Mouse (Mus musculus) CD4-positive helper T cell, adult 2 months (primary cell): ENCODE results near the gene Napb.

ENCODE experiments used
- DNase-seq: peaks from one replicate; pipeline ENCODE4 v3.0.0-alpha.2; 2012; ENCODE audit warnings: low read depth, missing footprints, low spot score

Gene Napb

DNA sequence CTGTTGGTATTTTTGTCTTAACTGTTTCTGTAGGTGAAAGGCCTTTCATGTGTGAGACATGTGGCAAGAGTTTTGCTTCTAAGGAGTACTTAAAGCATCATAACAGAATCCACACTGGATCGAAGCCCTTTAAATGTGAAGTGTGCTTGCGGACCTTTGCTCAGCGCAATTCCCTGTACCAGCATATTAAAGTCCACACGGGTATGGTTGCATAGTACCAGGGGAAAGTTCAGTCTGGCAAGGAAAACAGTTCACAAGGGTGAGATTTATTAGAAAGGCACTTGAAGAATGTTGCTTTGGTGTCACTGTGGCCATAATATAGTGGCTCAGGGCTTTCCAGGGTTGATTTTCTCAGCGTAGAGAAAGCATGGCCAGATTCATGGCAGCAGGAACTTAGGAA lies 44.3 kb downstream of the Napb start:
- no peak for DNase-seq

DNA sequence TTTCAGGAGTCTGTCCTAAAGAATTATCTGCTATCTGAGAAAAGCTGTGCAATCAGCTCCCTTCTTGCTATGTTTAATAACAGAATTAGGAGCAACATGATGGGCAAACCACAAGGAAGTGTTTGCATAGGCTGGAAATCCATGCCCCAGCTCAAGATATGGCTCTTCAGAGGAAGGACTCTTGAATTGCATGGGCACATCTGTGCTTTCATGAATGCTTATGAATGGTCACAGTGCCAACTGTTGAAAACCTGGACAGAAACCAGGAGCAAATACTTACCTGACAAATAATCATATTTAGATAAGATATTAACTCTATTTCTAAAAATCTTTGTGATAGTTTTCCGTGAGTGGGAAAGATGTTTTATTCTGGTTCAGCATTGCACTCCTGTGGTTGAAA lies 45.4 kb downstream of the Napb start:
- no peak for DNase-seq

DNA sequence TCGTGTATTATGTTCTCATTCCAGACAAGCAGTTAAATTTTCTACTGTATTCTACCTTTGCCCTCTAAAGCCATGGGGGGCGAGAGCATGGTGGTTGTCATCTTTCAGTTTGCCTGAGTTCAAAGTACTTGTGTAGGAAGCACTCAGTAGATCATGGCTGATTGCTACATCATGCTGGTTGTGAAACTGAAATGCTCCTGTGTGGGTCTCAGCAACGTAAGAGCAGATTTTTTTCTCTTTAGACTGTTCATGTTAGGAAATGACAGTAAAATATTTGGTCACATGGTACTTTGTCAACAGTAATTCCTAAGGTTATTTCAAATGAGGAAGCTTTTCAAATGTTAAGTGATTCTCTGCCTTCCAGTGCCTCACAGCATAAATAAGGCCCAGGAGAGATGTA lies 46.6 kb downstream of the Napb start:
- no peak for DNase-seq

DNA sequence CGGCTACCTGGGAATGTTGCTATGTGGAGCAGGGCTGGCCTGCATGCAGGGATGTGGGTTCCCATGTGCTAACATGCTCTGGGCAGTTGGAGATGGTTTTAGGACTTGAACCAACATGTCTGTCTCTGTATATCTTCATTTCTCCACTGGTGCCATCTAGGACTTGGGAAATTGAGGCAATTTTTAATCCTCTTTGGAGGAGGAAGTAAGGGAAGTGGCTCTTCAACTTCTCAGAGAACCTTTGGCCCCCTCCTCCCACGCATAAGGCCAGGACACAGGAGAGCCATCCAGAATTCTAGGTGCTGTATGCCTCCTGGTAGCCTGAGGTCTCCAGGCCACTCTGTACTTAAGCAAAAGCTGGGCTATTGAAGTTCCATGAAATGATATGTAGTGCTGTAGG lies 47.3 kb downstream of the Napb start:
- DNase-seq, result no peak

DNA sequence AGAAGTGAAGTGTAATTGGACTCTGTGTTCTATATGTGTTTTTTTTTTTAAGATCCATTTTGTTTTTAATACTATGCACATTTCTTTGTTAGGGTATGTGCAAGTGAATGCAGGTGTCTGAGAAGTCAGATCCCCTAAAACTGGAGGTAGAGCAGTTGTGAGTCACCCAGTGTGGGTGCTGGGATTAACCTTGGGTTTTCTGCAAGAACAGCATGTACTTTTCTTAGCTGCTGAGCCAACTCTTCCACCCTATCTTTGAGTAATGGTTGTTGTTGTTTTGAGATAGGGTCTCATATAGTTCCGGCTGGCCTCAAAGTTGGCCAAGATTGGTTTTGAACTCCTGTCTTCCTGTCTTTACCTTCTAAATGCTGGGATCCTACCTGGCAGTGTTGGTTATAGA lies 49.2 kb downstream of the Napb start:
- DNase-seq, result no peak

DNA sequence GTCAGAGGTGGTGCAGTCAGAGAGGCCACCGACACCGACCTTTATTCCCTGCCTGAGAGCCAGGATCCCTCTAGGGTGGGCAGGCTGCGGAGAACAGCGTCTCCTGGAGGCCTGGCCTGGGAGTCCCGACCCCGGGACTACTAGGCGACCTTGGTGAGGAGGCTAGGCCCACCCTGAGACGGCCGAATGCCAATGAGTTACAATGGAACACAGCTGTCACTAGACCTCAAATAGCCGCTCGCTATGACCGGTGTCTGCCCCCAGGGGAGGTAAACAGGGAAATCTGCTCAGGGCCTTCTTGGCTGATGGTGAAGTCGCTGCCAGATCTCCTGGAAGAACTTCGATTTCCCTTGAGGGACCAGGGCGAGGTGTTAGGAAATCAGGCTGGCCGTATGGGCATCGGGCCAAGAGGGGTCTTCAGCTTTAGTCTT lies 50.8 kb downstream of the Napb start:
- DNase-seq, result no peak

DNA sequence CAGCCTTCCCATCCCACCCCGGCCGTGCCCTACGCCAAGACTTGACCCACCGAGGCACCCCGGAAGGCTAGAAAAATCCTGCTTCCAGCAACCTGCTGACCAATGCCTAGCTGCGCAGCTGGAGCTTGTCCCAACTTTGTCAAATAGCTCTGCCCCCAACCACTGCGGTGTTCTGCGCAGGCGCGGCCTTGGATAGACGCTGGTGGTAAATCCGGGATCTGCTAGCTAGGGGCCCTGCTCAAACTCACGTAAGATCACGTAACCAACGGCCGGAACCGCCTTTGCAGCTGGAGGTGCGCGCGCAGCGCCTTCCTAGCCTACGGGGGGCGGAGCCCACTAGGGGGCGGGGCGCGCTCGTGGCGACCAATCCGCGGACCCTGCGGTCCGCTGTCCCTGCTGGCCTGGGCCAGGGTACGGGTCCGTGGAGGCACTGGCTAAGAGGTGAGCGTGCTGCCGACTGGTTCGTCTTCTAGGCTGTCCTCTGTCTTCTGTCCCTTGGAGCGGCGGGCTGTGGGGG lies 51.4 kb downstream of the Napb start, which contains the start of gene Gzf1:
Gzf1 (plus strand) TSS at position 249 of the 517 bp plus-strand sequence.
- peak; percentile 98 for DNase-seq

DNA sequence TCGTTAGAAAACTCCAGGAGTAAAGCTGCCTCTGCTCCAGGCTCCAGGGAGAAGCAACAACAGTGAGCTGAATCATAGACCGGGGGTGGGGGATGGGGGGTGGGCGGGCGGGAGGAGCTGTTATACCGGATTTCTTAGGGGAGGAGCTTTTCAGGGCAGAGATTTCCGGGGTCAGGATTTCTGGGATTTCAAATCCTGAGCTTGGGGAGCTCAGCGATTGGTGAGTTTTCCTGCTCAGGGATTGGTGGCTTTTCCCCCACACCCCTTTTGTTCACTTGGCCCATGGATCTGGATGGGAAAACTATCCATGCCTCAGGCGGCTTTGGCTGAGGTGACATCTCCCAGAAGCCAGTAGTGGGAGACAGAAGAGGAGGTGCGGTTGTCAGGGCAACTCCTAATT lies 52.9 kb downstream of the Napb start:
- no peak for DNase-seq

DNA sequence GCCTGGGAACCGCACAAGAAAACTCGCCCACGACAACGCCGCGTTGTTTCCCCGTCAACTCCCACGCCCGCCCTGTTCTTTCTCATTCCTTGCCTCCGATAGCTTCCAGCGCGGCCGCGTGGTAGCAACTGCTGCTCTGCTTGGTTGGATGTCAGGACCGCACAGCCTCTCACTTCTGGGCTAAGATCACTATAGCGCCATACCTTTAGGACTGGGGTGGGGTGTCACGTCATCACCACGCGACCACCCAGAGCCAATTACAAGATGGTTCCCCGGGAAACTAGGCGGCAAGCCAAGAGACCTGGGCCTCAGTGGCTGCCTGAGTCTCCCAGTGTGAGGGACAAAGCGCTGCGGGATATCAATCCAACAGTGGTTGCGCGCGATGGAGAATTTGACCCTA lies 54.5 kb downstream of the Napb start:
- no peak for DNase-seq

DNA sequence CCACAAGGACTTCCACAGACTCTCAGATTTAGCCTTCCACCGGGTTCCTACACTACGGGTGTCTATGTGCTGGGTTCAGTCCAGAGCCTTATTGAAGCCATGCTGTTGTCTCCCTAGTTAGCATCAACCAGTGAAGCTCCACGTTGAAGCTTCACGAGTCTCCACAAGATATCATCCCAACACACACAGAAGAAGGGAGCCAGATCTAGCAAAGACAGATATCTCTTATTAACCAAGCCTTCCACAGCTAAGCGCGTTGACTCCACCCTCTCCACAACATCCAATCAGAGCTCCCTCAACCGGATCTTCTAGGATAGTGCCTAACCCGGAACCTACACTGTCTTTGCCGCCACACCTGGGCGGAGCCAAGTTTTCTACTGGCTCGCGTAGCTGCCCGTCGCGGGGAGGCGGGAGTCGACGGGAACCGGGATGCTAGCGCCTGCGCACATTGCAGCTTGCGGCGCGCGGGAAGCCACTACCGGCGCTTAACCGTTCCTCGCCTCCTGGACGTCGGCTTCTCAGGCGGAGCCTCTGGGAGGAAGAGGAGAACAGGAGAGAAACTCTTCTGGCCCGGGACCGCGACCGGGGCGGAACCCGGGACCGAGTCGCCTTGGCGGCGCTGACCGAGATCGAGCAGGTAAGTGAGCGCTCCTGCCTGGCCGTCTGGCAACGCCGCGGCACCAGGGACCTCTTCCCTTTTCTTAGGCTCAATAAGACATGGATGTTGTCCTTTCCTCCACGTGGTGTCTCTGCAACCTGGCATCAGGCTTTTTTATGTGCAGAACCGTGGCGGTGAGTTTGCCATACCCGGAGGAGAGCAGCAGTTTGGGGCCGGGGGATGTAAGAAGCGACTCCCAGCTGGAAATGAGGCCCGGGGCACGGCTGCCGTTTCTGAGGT lies 59.8 kb downstream of the Napb start, which contains the start of gene Nxt1:
Nxt1 (plus strand) TSS at position 403 of the 898 bp plus-strand sequence.
- DNase-seq, result peak; percentile 98

DNA sequence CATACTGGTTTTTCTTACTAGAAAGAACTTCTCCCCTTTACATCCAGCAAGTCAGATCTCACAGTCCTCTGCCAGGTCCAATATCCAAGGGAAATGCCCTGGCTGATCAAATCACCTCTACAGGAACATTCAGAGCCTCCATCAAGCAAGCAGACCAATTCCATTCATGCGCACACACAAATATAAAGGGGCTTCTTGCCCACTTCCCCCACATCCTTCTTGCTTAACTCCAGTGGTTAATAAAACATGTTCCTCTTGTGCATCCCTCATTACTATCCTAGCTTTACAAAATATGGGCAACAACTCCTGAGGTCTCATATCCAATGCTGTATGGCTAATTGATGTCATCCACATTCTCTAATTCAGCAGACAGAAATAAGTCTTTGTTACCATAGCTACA lies 68.8 kb downstream of the Napb start:
- DNase-seq, result no peak

DNA sequence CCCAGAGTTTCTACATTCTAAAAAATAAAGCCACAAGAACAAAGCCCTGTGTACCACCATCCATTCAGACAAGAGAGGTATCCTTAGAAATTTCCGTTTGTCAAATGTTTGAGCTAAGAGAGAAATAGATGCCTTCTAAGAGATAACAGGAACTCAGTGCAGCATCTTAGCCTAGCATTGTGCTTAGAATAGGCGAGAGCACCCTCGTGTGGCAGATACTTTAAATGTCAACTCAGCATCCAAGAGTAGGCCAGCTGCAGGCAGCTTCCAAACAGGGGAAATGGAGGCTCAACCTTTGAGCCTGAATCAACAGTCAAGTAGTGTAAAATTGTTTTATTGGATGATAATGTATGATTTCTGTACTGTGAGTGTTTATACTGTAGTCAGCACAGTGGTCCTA lies 77.3 kb downstream of the Napb start:
- peak; percentile 41 for DNase-seq

DNA sequence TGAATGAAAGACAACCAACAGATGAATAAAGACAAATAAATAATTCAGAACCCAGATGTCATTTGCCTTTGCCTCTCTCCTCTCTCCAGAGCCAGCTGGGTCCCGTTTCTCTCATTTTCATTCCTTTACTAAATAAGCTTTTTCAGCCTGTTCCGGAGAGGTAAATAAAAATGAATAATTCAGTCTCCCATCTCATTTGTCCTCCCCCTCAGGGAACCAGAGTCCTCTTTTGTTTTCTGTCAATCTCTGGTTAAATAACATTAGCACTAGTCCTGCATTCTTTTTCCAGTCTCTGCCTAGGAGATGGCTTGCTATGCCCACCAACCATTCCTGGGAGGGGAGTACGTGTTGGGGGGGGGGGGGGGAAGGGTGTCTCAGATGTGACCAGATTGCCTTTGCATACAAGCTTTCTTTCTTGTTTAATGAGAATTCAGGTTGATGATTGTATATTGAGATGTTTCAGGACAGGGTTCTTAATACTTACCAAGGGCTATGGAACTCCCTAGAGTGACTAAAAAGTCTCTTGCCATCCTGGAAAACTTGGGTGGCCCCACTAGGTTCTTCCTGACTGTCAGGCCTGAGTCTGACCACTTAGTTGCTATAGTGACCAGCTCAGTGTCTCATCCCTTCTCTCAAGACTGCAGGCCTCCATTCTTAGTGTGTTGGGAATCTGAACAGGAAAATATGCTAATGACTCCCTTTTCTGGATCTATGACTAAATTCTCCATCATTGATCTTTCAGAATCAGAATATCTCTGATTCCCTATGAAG lies 81.5 kb downstream of the Napb start:
- no peak for DNase-seq

DNA sequence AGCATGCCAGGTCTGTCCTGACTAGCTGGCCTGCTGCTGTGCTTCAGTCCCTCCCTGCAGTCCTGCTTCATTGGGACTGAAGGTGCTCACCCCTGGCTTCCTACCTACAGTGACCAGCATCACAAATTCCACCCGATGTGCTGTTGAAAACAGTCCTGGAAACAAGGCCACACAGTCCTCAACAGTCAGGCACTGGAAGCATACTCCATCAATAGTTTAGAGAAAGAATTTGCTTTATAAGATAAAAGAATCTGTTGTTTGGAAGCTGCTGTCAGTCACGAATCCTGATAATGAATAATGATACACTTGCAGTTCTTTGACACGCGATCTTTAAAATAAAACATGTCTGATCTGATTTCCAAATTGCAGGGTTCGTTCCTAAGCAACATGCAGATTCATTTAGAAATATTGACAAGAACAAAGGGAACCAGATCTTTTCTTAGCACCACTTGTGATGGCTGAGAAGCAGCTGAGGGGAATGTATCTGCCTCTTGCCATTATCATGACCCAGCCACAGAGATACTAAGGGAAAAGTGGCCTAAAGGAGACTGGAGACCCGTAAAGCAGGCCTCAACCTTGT lies 87.8 kb downstream of the Napb start:
- no peak for DNase-seq
